Mouse (Mus musculus) natural killer cell, adult 2 months (primary cell): ENCODE data around the gene Snrpa1.

Experiments
- DNase-seq, 2 experiments: peaks; one replicate each; pipeline ENCODE4 v3.0.0; 2022; ENCODE audit warnings: low spot score in 2 of 2

Gene Snrpa1

GRCm38 (mm10) chr7:66113561-66113960 lies 54.8 kb downstream of the Snrpa1 start:
- DNase-seq, result no peak

DNA sequence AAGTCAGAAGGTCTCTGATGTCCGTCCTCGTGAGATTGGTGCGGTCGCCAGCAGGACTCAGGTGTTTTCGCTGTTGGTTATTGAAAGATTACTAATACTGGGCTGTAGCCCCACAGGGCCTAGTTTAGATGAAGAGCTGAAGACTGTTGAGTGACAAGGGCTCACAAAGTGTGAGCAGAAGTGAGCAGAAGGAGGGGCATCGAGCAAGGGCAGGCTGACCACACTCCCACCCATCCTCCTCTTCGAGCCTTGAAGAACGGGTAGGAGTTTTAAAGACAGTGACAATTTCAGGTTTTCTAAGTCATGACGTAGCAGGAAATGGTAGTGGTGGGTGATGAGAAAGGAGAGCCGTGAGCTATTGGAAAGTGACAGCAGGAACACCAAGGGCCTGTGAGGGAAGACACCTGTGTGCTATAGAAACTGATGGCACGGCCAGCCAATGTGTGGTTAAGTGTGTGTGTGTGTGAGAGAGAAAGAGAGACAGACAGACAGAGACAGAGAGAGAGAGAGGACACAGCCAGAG lies 57.1 kb downstream of the Snrpa1 start:
- peak; percentile 75 to 88 for DNase-seq

DNA sequence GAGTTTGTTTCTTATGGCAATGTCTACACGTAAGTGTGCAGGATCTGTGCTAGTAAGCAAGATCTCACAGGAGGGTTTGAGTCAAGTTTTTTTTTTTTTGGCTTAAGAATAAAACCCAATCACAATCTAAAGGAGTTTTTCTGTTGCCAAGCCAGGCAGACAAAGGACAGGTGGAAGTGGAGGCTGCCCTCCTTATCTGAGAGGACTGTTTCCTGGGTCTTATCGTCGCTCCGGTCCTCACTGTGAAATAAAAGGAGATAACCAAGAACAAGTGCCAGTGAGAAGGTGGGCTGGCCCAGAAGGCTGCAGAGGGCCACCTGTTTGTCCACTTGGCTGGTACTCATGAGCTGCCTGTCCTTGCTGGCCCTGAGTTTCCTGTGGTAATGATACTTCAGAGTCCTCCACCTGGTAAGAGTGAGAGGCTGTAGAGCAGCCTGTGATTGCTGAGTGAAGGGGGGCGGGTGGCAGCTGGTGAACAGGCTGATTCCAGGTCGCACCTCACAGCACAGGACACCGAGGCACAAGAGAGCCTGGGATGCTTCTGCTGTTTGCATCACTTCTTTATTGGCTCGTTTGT lies 58.2 kb downstream of the Snrpa1 start:
- DNase-seq, result peak in 1 of 2 experiments; percentile 9

- DNase-seq, result peak; percentile 21 to 40
Observed at GRCm38 (mm10) chr7:66118046-66118445, 59.2 kb downstream of the Snrpa1 start.

DNA sequence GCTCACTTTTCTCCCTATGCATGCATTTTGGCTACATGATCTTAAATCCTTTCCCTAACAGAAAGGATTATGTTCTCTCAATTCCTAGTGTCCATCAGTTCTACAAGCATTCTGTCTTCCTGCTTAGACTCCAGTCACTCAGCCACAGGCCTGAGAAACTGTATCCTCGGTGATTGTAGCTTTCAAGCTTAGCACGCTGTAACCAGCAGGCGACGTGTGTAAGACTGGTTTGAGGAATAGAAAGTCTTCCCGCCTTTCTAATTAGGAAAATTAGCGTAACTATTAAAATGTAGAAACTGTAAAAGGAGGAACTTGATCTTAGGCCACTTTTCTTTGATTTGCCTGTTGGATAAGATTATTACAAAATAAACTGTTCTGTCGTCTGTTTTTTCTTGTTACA lies 60.0 kb downstream of the Snrpa1 start:
- DNase-seq, result no peak

DNA sequence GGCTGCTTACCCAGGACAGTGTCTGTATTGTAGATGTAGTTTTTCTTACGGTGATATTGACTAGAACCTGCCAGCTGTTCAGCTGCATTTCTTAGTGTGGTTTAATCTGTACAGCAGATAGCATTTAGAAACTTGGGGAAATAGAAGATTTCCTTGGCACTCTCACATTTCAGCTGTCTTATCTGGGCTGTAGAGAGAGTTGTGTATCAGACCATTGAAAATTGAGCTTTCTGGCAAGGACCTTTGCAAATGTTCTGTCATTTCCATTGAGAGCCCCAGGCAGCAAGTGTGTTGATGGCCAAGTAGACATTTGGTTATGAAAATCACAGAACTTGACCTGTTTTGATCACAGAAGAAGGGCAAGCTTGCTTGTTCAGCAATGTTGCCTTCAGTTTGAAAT lies 61.3 kb downstream of the Snrpa1 start:
- no peak for DNase-seq

GRCm38 (mm10) chr7:66120702-66121396 lies 62.0 kb downstream of the Snrpa1 start:
- DNase-seq, result peak in 1 of 2 experiments; percentile 58
